Mouse (Mus musculus) lung, embryonic 15.5 days (tissue): ENCODE results near the gene Slc35a1. TPM values are rescaled to one million over a fixed set of nuclear protein-coding genes. Genes with fewer than 3 reads are reported as not detected.
"Not testable (repeated sequence)": the region's sequence is repeated elsewhere in the genome, so short reads cannot be mapped to it uniquely, and the experiment has no call there.

Source experiments
- ATAC-seq: fragments of 200-750 bp; cut with Nextera tagmentation; 2 replicates; pipeline ENCODE4 v1.8.0; 2017; ENCODE audit warnings: moderate number of reproducible peaks, borderline replicate concordance; ENCODE audit not compliant: low FRiP score, low TSS enrichment; ENCODE audit errors: extremely low read depth
- H3K27ac ChIP-seq: fragments of 300-500 bp; sonication (generic); 2 replicates; pipeline ENCODE4 v1.5.1; 2015; ENCODE audit warnings: moderate library complexity, mild to moderate bottlenecking, inconsistent platforms
- H3K27me3 ChIP-seq: fragments of 300-500 bp; sonication (generic); 2 replicates; pipeline ENCODE4 v1.6.1; 2015; ENCODE audit warnings: inconsistent platforms
- H3K36me3 ChIP-seq: fragments of 300-500 bp; sonication (generic); 2 replicates; pipeline ENCODE4 v1.6.1; 2015; ENCODE audit warnings: inconsistent platforms
- H3K4me1 ChIP-seq: fragments of 300-500 bp; sonication (generic); 2 replicates; pipeline ENCODE4 v1.6.1; 2015; ENCODE audit warnings: inconsistent platforms
- H3K4me2 ChIP-seq: fragments of 300-500 bp; sonication (generic); 2 replicates; pipeline ENCODE4 v1.6.1; 2015; ENCODE audit warnings: inconsistent platforms, mild to moderate bottlenecking, moderate library complexity
- H3K4me3 ChIP-seq: fragments of 300-500 bp; sonication (generic); 2 replicates; pipeline ENCODE4 v1.5.1; 2015; ENCODE audit warnings: mild to moderate bottlenecking, inconsistent platforms
- H3K9ac ChIP-seq: fragments of 300-500 bp; sonication (generic); 2 replicates; pipeline ENCODE4 v1.6.1; 2015; ENCODE audit warnings: inconsistent platforms
- H3K9me3 ChIP-seq: fragments of 300-500 bp; sonication (generic); 2 replicates; pipeline ENCODE4 v1.6.1; 2016; ENCODE audit warnings: inconsistent platforms
- WGBS: fragments of 180-500 bp; shearing (Covaris S2); methylation state at CpG from one replicate; pipeline ENCODE4 v1.1.7; 2015; 5-methylcytosine and 5-hydroxymethylcytosine counted together
- polyA plus RNA-seq: library from polyadenylated mRNA; unstranded; fragments of >200 nt; fragmentation: Nextera tagmentation; extraction: Ambion mirVana; gene quantifications from 2 replicates; pipeline ENCODE4 v1.2.1, GENCODE M21; 2015

Slc35a1 gene
- polyA plus RNA-seq, result 51.3 and 58.8 TPM in 2 replicates

GRCm38 (mm10) chr4:34686874-34687567 is at the start of gene Slc35a1:
Slc35a1 (minus strand) TSS chr4:34687438.
- Histone ChIP-seq H3K4me1 (peaks cover 8% of the 10 kb centered on the region; the same call in 1 of the 2 replicates), H3K9me3 (no peaks in the 10 kb centered on the region), H3K4me2 (peak within 1 kb of the TSS; percentile 57), H3K27ac (peak within 1 kb of the TSS; percentile 95), H3K4me3 (peak within 1 kb of the TSS; percentile 92), H3K36me3 (peaks cover 6% of the 10 kb centered on the region), H3K9ac (peak within 1 kb of the TSS; percentile 92), H3K27me3 (no peaks in the 10 kb centered on the region)
- under 1% methylated on average over 65 of the region's 65 CpGs for WGBS
- peak; percentile 97 for ATAC-seq

- no peaks in the 10 kb centered on the region for H3K9me3 ChIP-seq
- 77% methylated on average over 3 of the region's 3 CpGs for WGBS
- H3K27ac ChIP-seq, result no peak overlapping the region
- no peak overlapping the region for H3K9ac ChIP-seq
- no peak overlapping the region for H3K4me3 ChIP-seq
- H3K36me3 ChIP-seq, result no peaks in the 10 kb centered on the region
- no peak overlapping the region for H3K4me2 ChIP-seq
- 0 out of 2 replicates have a peak, but pooled peaks cover 5% of the 10 kb centered on the region for H3K4me1 ChIP-seq
- no peak for ATAC-seq
- no peaks in the 10 kb centered on the region for H3K27me3 ChIP-seq
Measured at GRCm38 (mm10) chr4:34734461-34734860, 47.2 kb upstream of the Slc35a1 start.

GRCm38 (mm10) chr4:34733415-34733814 is 46.2 kb upstream of the Slc35a1 start:
- H3K4me1 ChIP-seq, H3K9me3 ChIP-seq, H3K4me3 ChIP-seq, H3K27ac ChIP-seq, H3K4me2 ChIP-seq, ATAC-seq, H3K27me3 ChIP-seq, H3K36me3 ChIP-seq, H3K9ac ChIP-seq: not testable (repeated sequence)
- WGBS, result 14% methylated on average over 2 of the region's 2 CpGs

GRCm38 (mm10) chr4:34729851-34730341 is 42.7 kb upstream of the Slc35a1 start, which contains the start of gene Cfap206:
Cfap206 (minus strand) TSS chr4:34730206.
- H3K36me3 ChIP-seq, result no peaks in the 10 kb centered on the region
- H3K9ac ChIP-seq, result peak within 1 kb of the TSS; percentile 46
- ATAC-seq, result peak; percentile 97
- peak within 1 kb of the TSS; percentile 94 for H3K4me2 ChIP-seq
- H3K27ac ChIP-seq, result no peak within 1 kb of the TSS
- H3K27me3 ChIP-seq, result no peaks in the 10 kb centered on the region
- 0 out of 2 replicates have a peak, but pooled peaks cover 5% of the 10 kb centered on the region for H3K4me1 ChIP-seq
- under 1% methylated on average over 38 of the region's 38 CpGs for WGBS
- no peaks in the 10 kb centered on the region for H3K9me3 ChIP-seq
- peak within 1 kb of the TSS; percentile 50 for H3K4me3 ChIP-seq

GRCm38 (mm10) chr4:34725710-34726109 is 38.5 kb upstream of the Slc35a1 start:
- not testable (repeated sequence) for H3K36me3 ChIP-seq, H3K9ac ChIP-seq, H3K27me3 ChIP-seq, H3K4me1 ChIP-seq, H3K4me2 ChIP-seq, H3K4me3 ChIP-seq, ATAC-seq, H3K9me3 ChIP-seq, H3K27ac ChIP-seq
- WGBS, result 81% methylated on average over 3 of the region's 3 CpGs

GRCm38 (mm10) chr4:34724306-34724705 is 37.1 kb upstream of the Slc35a1 start:
- H3K4me3 ChIP-seq, result no peak overlapping the region
- no peaks in the 10 kb centered on the region for H3K9me3 ChIP-seq
- H3K4me1 ChIP-seq, result no peaks in the 10 kb centered on the region
- H3K36me3 ChIP-seq, result no peaks in the 10 kb centered on the region
- no peak for ATAC-seq
- WGBS, result 59% methylated on average over 4 of the region's 4 CpGs
- no peak overlapping the region for H3K9ac ChIP-seq
- no peaks in the 10 kb centered on the region for H3K27me3 ChIP-seq
- H3K4me2 ChIP-seq, result no peak overlapping the region
- no peak overlapping the region for H3K27ac ChIP-seq

GRCm38 (mm10) chr4:34723186-34723585 is 35.9 kb upstream of the Slc35a1 start:
- H3K4me1 ChIP-seq, result no peaks in the 10 kb centered on the region
- no peaks in the 10 kb centered on the region for H3K27me3 ChIP-seq
- no peak overlapping the region for H3K27ac ChIP-seq
- no peak overlapping the region for H3K9ac ChIP-seq
- WGBS, result 57% methylated on average over 4 of the region's 4 CpGs
- no peak overlapping the region for H3K4me2 ChIP-seq
- H3K4me3 ChIP-seq, result no peak overlapping the region
- ATAC-seq, result no peak
- H3K9me3 ChIP-seq, result no peaks in the 10 kb centered on the region
- no peaks in the 10 kb centered on the region for H3K36me3 ChIP-seq

- no peaks in the 10 kb centered on the region for H3K4me1 ChIP-seq
Measured at GRCm38 (mm10) chr4:34720127-34720895, 33.1 kb upstream of the Slc35a1 start.

GRCm38 (mm10) chr4:34719421-34719820 is 32.2 kb upstream of the Slc35a1 start:
- Histone ChIP-seq H3K4me2 (no peak overlapping the region), H3K9me3 (no peaks in the 10 kb centered on the region), H3K36me3 (no peaks in the 10 kb centered on the region), H3K4me1 (no peaks in the 10 kb centered on the region), H3K27me3 (no peaks in the 10 kb centered on the region), H3K9ac (no peak overlapping the region), H3K27ac (no peak overlapping the region), H3K4me3 (no peak overlapping the region)
- no peak for ATAC-seq
- 94% methylated on average over 12 of the region's 12 CpGs for WGBS

More at GRCm38 (mm10) chr4:34720127-34720895, 33.1 kb upstream of the Slc35a1 start:
- Histone ChIP-seq H3K36me3 (no peaks in the 10 kb centered on the region), H3K9me3 (no peaks in the 10 kb centered on the region), H3K4me3 (no peak overlapping the region), H3K9ac (no peak overlapping the region), H3K4me2 (no peak overlapping the region), H3K27ac (no peak overlapping the region), H3K27me3 (no peaks in the 10 kb centered on the region)
- 85% methylated on average over 7 of the region's 7 CpGs for WGBS
- no peak for ATAC-seq

GRCm38 (mm10) chr4:34715062-34715461 is 27.8 kb upstream of the Slc35a1 start:
- H3K27me3 ChIP-seq, result no peaks in the 10 kb centered on the region
- H3K27ac ChIP-seq, result no peak overlapping the region
- H3K9me3 ChIP-seq, result no peaks in the 10 kb centered on the region
- H3K36me3 ChIP-seq, result no peaks in the 10 kb centered on the region
- no peak for ATAC-seq
- no peak overlapping the region for H3K4me2 ChIP-seq
- no peaks in the 10 kb centered on the region for H3K4me1 ChIP-seq
- 93% methylated on average over 1 of the region's 1 CpGs for WGBS
- H3K4me3 ChIP-seq, result no peak overlapping the region
- H3K9ac ChIP-seq, result no peak overlapping the region

GRCm38 (mm10) chr4:34708127-34708526 is 20.9 kb upstream of the Slc35a1 start:
- Histone ChIP-seq H3K9ac (no peak overlapping the region), H3K4me2 (no peak overlapping the region), H3K27me3 (no peaks in the 10 kb centered on the region), H3K36me3 (no peaks in the 10 kb centered on the region), H3K9me3 (no peaks in the 10 kb centered on the region), H3K27ac (no peak overlapping the region), H3K4me1 (no peaks in the 10 kb centered on the region), H3K4me3 (no peak overlapping the region)
- 58% methylated on average over 3 of the region's 3 CpGs for WGBS
- no peak for ATAC-seq

GRCm38 (mm10) chr4:34707248-34707647 is 20.0 kb upstream of the Slc35a1 start:
- H3K9me3 ChIP-seq, result no peaks in the 10 kb centered on the region
- H3K27ac ChIP-seq, result no peak overlapping the region
- no peaks in the 10 kb centered on the region for H3K4me1 ChIP-seq
- no peak overlapping the region for H3K9ac ChIP-seq
- no peak overlapping the region for H3K4me3 ChIP-seq
- H3K27me3 ChIP-seq, result no peaks in the 10 kb centered on the region
- H3K36me3 ChIP-seq, result no peaks in the 10 kb centered on the region
- WGBS, result 70% methylated on average over 3 of the region's 3 CpGs
- no peak overlapping the region for H3K4me2 ChIP-seq
- ATAC-seq, result no peak
